Mouse (Mus musculus): ENCODE data around the gene Map3k6. TPM values are rescaled to one million over a fixed set of nuclear protein-coding genes. Genes with fewer than 3 reads are reported as not detected.

Map3k6 gene
- total RNA-seq, 2 experiments from 2014 or later: 3.0 to 3.3 TPM

DNA sequence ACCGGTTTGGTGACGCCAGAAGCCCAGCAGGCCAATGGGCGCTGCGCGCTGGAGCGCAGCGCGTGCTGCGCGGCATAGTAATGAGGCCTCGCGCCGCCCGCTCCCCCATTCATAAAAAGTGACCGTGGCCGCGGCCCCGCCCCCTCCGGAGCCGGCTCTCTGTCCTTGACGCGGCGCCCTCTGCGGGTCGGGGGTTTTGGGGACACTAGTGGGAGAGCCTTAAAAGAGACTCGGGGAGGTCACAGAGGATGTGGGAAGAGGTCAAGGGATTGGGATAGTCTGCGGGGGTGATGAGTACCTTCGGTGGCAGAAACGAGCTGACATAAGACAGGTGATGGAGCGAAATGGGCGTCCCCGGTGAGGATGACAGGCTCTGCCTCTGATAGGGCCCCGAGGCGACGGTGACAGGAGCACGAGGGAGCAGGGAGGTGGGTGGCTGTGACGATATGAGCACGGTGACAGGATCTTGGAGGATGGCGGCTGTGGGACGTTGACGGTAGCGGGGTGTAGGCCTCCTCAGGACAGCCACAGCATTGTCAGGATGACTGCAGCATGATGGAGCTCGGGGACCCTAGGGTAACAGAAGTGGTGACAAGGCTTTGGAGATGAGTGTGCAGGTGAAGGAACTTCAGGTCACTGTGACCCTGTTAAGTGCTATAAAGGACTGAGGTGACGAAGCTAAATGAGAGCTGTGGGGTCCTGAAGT lies 27.9 kb upstream of the Map3k6 start:
- intact Hi-C loops (cut with DNase I): loop anchor here (10.0 kb wide), 1 partner anchor 198 kb away; the partner anchor contains the start of gene Ahdc1
- DNase-seq: peak; percentile 89

DNA sequence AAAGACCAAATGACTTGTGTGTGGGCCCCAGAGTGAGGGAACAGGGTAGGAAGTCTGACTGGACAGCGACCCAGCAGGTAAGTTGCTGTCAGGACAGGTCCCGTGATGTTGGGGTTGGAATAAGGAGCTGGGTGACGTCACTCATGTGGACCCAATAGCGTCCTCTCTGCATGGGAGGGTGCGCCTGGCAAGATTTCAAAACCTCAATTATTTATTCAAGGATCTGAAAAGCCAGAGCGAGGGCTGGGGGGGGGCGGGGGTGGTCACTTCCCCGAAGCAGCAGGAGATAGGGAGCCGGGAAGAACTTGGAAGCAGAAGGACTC lies 27.4 kb upstream of the Map3k6 start:
- DNase-seq: no peak
- intact Hi-C loops (cut with DNase I): loop anchor here (10.0 kb wide), 1 partner anchor 198 kb away; the partner anchor contains the start of gene Ahdc1

DNA sequence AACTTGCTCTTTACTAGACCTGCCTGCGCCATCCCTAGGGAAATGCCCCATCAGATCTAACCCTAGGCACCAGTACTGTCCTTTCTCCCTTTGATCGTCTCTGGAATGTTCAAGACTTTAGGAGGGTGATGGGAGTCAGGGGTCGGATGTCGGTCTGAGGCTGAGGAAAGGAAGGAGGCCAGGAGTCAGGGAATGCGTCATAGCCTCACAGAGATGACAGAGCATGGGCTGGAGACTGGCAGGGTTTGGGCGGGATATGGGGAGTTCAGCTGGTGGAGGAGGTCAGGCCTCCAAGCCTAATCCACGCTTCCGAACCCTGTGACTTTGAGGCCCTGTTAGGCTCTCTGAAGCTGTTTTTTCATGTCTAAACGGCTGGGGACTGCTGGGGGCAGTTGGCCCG lies 27.0 kb upstream of the Map3k6 start:
- no peak for DNase-seq
- intact Hi-C loops (cut with DNase I): loop anchor here (10.0 kb wide), 1 partner anchor 199 kb away; the partner anchor contains the start of gene Ahdc1

DNA sequence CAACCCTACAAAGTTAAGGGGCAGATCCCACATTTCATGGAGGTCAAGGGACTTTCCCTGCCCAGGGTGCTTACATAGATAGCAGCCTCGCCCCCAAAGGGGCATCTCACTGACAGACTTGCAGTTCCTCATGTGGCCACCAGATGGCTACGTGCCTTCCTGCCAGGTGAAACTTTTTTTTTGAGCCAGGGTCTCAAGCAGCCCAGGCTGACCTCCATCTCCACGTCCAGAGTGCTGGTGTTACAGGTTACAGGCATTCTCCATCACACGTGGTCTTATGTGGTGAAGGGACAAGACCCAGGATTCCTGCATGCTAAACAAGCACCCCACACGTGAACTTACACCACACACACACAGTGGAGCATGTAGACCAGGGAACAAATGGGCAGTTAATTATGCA lies 23.0 kb upstream of the Map3k6 start:
- DNase-seq: peak; percentile 77
- intact Hi-C loops (cut with DNase I): loop anchor here (5.0 to 10.0 kb wide), 2 partner anchors 80 to 203 kb away; partner anchors contain the start of gene Ahdc1

DNA sequence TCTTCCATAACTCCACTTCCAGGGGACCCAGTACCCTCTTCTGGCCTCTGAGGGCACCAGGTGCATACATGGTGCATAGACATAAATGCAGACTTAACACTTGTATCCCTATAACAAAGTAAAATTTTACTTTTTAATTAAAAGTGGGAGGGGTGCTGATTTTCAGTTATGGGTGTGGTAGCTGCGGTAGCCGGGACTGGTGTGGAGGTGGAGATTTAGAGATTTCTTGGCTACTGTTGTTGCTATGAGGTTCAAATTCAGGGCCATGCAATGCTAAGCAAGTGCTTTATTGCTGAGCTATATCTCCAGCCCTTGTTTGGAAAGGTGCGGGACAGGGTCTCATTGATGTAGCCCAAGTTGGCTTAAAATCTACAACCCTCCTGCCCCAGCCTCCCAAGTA lies 21.9 kb upstream of the Map3k6 start:
- intact Hi-C loops (cut with DNase I): loop anchor here (5.0 to 10.0 kb wide), 2 partner anchors 79 to 204 kb away; partner anchors contain the start of gene Ahdc1
- DNase-seq: no peak

DNA sequence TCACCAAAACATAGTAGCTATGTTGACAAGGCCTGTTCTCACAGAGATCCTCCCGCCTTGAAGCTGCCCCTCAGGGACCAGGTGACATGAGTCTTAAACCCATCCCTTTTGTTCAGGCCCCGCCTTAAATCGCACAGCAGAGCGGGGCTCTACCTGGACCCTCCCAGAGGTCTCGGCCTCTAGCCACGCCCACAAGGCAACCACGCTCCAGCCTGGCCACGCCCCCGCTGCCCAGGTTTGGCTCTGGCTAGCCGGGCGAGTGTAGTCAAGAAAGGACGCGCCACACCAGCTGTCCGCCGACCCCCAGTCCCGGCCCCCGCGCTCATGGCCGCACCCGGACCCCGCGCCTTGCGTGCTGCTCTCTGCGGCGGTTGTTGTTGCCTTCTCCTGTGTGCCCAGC lies 20.0 kb upstream of the Map3k6 start:
- intact Hi-C loops (cut with DNase I): no loop called here
- DNase-seq: no peak

DNA sequence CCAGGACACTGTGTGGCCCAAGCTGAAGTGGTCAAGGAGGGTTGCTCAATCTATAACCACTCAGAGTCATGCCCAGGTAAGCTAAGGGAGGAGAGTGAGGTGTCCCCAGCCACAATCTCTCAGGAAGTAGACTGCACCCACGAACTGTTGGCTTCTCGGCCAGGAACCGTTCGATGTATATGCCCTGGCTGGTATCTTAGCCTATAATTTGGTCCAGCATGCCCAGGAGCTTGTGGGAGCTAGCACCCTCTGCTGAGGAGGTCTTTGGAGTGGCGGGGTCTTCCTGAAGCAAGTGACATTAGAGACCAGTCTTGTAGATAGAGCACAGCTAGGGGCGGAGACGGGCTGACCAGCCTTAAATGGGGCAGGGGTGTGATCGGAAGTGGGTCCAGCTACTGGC lies 18.9 kb upstream of the Map3k6 start:
- intact Hi-C loops (cut with DNase I): no loop called here
- no peak for DNase-seq

DNA sequence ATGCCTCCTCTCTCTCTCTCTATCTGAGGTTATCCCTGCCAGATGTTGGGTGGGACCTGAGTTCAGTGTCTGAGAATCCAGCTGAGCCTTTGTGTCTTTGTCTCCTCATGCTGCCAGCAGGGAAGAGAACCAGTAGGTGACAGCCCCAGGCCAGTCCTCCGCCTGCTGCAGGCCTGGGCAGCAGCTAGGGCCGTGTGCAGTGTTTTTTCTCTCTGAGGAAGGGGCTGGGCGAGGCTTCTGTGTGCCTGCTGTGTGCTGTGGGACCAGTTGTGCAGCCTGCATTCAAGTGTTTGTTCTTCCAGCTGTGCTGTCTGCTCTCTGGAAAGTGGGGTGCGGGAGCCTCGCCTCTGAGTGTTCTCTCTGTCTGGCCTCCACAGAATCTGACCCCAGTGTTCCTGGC lies 16.7 kb upstream of the Map3k6 start:
- no peak for DNase-seq
- intact Hi-C loops (cut with DNase I): no loop called here

DNA sequence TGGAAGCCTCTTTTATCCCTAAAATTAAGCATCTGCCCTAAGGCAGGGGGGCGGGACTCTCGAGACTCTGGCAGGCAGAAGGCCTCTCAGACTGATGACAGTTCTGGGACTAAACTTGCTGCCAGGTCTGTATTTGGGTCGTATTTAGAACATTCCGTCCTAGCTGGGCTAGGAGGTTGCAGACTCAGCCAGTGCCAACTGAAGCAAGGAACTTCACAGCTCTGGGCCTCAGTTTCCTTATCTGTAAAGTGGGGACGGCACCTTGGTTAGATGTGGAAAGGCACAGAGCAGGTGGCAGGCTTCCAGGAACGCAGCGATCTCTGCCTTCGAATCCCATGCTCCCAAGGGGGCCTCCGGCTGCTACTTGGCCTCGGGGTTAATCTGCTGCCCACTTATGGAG lies 14.5 kb upstream of the Map3k6 start:
- intact Hi-C loops (cut with DNase I): no loop called here

DNA sequence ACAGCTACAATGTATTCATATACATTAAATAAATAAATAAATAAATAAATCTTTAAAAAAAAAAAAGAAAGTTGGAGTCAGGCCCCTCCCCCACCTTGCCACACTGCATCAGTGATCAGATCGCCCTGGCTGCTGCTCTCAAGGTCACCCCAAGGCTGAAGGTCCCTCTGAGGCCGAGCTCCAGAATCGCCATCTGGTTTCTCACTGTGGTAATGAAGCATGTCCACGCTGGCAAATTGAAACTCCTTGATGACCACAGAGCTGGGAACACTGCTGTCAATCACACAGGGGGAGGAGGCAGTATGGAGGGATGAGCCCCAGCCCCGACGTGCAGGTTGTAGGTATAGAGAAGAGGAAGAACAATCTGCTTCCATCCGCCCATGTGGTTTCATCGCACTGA lies 13.0 kb upstream of the Map3k6 start:
- intact Hi-C loops (cut with DNase I): no loop called here
- peak; percentile 59 for DNase-seq

More for the DNA sequence above, 14.5 kb upstream of the Map3k6 start:
- no peak for DNase-seq

DNA sequence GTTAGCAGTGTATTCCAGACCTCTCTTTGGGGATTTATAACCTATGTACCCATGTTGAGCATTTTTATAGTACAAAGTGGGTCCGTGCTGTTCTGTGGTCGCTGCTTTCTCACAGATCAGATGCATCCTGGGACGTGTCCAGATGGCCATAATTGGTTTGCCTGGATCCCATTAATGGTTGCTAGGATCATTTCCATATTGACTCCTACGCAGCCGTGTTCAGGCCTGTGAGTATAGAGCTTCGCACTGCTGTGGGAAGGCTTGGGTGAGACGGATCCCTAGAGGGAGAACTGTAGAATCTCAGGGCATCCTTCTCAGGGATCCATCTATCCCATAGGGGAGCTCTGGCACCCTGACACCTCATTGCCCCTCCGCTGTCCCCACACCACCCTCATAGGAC lies 11.0 kb upstream of the Map3k6 start:
- intact Hi-C loops (cut with DNase I): no loop called here
- DNase-seq: no peak

DNA sequence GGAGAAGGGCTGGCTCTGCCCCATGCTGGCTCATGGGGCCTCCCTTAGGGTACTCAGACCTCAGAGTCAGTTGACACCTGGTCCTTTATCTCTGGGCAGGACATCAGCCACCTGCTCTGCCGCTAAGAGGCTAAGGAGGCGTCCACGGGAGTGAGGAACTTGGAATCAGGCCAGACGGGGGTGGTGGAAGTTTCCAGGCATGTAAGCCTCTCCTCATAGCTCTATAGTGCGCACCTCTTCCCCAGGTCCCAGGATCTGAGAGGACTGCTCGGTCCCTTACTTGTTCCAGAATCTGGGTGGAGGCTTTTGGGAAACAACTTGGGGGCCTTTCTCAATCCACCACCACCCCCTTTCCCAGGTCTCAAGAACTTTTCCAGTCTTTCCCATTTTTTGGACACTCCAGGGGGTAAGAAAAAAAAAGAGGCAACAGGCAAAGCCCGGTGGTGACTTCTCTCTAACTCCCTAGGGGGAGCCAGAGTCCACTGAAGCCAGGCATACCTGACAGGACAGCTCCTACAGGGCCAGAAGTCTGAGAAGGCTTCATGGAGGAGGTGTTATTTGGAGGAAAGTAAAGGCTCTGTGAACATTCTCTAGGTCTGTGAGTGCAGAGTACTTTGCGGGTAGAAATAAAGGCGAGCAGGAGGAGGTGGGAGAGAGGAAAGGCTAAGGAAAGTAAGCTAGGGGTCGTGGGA lies 7.2 kb upstream of the Map3k6 start:
- intact Hi-C loops (cut with DNase I): loop anchor here (2.0 kb wide), 1 partner anchor 49 kb away; no protein-coding TSS in a partner anchor
- DNase-seq: no peak

DNA sequence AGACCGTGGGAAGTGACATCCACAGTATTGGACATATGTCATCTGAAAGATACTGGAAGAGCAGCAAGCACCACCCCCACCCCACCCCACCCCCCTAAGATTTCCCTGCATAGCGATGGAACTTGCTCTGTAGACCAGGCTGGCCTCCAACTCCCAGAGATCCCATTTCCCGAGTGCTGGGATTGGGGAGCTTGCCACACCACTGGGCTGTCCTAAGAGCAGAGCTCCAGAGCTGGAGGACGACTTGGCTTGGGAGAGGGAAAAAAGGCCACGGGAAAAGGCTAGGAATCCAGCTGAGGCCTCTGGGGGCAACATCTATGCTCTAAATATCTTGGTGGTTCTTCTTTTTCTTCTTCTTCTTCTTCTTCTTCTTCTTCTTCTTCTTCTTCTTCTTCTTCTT lies 5.8 kb upstream of the Map3k6 start:
- intact Hi-C loops (cut with DNase I): no loop called here

DNA sequence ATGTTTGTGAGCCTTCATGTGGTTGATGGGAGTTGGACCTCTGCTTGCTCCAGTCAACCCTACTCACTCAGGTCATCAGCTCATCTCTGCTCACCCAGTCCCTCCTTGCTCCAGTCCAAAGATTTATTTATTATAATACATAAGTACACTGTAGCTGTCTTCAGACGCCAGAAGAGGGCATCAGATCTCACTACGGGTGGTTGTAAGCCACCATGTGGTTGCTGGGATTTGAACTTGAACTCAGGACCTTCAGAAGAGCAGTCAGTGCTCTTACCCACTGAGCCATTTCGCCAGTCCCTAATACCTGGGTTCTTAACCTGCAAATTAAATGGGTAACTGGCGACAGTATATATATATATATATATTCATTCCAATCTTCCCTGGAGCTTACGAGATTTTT lies 5.2 kb upstream of the Map3k6 start:
- intact Hi-C loops (cut with DNase I): no loop called here
- no peak for DNase-seq

More for the DNA sequence above, 5.8 kb upstream of the Map3k6 start:
- no peak for DNase-seq

DNA sequence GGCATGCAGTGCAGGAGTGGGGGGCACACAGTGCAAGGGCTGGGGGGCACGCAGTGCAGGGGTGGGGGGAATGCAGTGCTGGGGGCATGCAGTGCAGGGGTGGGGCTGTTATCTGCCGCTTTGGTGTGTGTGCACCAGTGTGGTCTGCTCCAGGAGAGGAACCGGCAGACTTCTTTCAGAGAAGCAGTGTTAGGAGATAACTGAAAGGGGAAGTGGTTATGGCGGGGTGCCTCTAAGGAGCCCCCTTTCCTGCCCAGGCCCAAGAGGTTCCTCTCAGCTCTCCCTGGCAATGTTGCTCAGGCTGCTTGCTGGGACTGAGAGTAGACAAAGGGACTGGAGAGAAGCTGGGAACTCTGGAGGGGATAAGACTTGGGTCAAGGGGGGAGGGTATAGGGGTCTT lies 2.7 kb upstream of the Map3k6 start:
- intact Hi-C loops (cut with DNase I): no loop called here
- DNase-seq: no peak

DNA sequence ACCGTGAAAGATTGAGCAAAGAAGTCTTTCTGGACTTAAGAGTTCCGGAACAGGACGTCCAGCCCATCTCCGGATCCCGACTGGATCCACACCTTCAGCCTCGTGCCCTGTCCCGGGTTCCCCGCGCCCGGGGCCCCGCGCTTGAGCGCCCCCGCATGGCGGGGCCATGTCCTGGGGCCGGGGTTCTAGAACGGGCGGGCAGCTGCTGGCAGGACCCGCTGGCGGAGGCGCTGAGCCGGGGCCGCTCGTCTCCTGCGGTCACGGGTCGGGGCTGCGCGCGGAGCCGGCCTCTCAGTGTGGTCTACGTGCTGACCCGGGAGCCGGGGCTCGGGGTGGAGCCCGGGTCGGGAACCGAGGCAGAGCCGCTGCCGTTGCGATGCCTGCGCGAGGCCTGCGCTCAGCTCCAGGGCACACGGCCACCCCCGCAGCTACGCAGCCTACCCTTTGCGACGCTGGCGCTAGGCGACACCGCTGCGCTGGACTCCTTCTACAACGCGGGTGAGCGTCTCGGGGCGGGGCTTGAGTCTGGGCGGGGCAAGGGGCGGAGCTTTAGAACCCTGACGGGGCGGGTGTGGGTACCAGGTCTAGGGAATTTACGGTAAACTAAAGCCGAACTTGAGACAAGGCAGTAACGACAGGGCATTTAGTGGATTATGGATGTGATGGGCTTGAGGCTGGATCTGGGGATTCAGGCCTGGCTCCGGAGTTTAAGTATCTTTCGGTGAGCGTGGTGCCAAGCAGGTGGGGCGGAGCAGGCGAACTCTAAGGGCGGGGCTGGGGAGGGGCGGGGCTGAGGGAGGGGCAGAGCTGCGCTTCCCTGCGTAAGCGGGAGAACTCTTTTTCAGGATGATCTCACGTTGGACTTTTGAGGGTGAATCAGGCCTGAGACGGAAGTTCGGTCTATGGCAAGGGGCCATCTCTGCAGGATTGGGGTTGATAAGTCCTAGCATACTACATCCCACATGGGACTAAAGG lies 603 bp downstream of the Map3k6 start:
- DNase-seq: peak; percentile 87
- intact Hi-C loops (cut with DNase I): no loop called here

DNA sequence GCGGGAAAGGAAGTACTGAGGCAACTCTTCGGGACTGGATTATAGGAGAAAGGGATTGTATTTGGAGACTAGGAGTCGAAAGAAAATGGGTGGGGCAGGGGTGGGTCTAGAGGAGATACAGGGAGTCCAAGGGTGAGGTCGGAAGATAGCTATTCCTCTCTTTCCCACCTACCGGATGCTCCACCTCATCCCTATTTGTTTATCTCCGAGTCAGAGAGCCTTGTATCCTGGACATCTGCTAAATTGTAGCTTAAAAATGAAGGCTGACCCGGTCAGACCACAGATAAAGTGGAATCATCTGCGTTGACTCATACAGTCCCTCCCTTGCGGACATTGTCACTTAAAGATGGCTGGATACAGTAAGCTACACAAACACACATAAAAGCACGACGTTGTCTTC lies 1.3 kb downstream of the Map3k6 start:
- DNase-seq: no peak
- intact Hi-C loops (cut with DNase I): no loop called here

DNA sequence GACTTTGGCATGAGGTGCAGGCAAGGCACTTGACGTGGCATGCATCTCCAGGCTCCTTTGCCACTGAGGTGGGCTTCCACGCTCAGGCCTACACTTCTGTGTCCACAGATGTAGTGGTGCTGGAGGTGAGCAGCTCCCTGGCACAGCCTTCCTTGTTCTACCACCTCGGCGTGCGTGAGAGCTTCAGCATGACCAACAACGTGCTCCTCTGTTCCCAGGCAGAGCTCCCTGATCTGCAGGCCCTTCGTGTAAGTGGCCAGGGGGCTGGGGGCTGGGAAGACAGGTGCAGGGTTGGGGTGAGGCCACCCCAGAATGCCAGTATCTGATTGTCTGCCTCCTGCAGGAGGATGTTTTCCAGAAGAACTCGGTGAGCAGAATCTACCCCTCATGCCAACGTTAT lies 2.1 kb downstream of the Map3k6 start:
- no peak for DNase-seq
- intact Hi-C loops (cut with DNase I): no loop called here

DNA sequence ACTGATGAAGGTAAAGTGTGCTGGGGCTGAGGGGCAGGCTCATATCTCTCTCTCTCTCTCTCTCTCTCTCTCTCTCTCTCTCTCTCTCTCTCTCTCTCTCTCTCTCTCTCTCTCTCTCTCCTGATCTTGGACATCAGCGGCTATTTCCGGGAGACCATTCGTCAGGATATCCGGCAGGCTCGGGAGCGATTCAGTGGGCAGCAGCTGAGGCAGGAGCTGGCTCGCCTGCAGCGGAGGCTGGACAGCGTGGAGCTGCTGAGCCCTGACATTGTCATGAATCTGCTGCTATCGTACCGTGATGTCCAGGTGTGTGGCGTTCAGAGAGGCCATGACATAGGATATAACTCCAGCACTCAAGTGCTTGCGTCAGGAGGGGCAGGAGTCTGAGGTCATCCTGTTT lies 2.9 kb downstream of the Map3k6 start:
- intact Hi-C loops (cut with DNase I): no loop called here
- DNase-seq: no peak

DNA sequence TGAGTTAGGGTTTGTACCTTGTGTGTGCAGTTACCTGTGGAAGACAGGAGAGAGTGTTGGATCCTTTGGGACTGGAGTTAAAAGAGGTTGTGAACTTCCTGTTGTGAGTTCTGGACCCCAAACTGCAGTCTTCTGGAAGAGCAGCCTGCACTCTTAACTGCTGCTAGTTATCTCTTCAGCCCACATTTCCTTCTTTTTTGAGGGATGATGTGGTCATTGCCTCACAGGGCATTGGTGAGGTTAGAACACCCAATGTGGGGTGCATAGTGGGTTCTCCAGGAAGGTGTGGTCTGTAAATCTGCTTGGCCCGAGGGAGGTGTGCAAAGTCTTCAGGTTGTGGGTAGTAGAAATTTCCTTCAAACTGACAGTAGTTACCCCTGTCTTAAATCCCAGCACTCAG lies 3.7 kb downstream of the Map3k6 start:
- DNase-seq: no peak
- intact Hi-C loops (cut with DNase I): no loop called here

DNA sequence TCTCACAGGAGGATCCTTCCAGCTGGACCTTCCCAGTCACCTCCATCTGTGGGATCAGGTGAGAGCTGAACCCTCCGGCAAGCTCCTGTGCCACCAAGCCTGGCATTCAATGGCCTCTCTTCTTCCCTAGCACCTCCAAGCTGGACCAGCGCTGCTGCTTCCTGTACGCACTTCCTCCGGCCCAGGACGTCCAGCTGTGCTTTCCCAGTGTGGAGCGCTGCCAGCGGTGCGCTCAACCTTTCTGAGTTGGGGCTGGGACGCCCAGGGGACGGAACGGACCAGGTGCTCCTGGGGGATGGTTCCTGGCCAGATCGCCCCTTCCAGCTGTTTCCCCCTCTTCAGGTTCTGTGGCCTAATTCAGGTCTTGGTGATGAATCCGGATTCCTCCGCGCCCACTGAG lies 6.5 kb downstream of the Map3k6 start:
- intact Hi-C loops (cut with DNase I): no loop called here
- DNase-seq: no peak
